Mouse (Mus musculus): Measurements from ENCODE around the gene Rnf157. TPM values are rescaled to one million over a fixed set of nuclear protein-coding genes. Genes with fewer than 3 reads are reported as not detected.

Gene Rnf157
- total and polyA plus RNA-seq, 3 experiments: 8.7 to 39.3 (median 10.9) TPM

DNA sequence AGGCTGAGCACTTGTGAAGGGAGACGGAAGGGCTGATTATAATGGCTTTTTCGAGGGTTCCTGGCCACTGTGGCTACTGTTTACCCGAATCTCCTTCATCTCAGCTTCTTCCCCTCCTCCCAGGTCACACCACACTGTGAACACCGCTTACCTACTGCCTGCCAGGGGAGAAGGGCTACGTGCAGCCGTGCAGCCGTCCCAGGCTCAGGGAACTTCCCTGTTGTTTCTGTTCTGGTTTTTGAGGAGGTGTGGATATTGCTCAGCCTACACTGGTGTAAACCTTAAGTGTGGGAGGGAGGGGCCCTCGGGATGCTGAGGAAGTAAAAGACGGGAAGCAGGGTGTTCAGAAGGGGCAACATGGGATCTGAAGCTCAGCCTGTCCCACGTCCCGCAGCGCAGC lies 75.8 kb downstream of the Rnf157 start (continued):
- TF ChIP-seq KAT2A (IDR thresholded peaks at IDR 0.05; ENCODE audit: insufficient replicate concordance, low read length): no peak
- TF ChIP-seq ZNF384 (IDR thresholded peaks at IDR 0.05; ENCODE audit: low read depth, low read length): no peak
- no peak for TF ChIP-seq CHD2 (IDR thresholded peaks at IDR 0.05; ENCODE audit: low read length)
- TF ChIP-seq MAFK (IDR thresholded peaks at IDR 0.05; ENCODE audit: insufficient replicate concordance, low read length): no peak
- no peak for TF ChIP-seq NRF1 (IDR thresholded peaks at IDR 0.05; ENCODE audit: low read depth, low read length)

- Histone ChIP-seq H3K4me3 (replicated peaks in 1 of 3; ENCODE audit: low read depth in 2 of 3, low read length in 2 of 3, poor library complexity in 1 of 3) (peak overlapping the region in 1 of 3 experiments; percentile 58), H3K27me3 (replicated peaks) (peaks cover 16% of the 10 kb centered on the region), H3K79me2 (replicated peaks; ENCODE audit: control insufficient read depth, extremely low read depth, insufficient read depth, poor library complexity, severe bottlenecking) (no peaks in the 10 kb centered on the region), H3K9ac (ENCODE audit: insufficient read depth, low read depth) (no peak overlapping the region), H3K9me3 (replicated peaks; ENCODE audit: low read length) (no peaks in the 10 kb centered on the region), H3K4me2 (ENCODE audit: insufficient read depth, low read depth, poor library complexity, severe bottlenecking) (no peak overlapping the region; the same call in 1 of the 2 replicates), H3K36me3 (replicated peaks in 1 of 2; ENCODE audit: control insufficient read depth in 1 of 2, insufficient read depth in 1 of 2, low read length in 1 of 2) (peaks cover 7 to 11% of the 10 kb centered on the region in 2 experiments), H3K4me1 (ENCODE audit: control insufficient read depth in 1 of 2, insufficient read depth in 2 of 2) (peaks cover 28 to 75% of the 10 kb centered on the region in 2 experiments), H3K27ac (ENCODE audit: insufficient read depth, low read depth) (no peak overlapping the region)
- in situ Hi-C loops (cut with MboI; ENCODE audit: low pct_ligation_motif_present, low pct_unique_long_range_greater_than_20kb, low sequenced_read_pairs) (no loop called here), dilution Hi-C loops (cut with MboI; ENCODE audit: extremely low pct_ligation_motif_present, extremely low pct_unique_long_range_greater_than_20kb, low sequenced_read_pairs) (no loop called here)
- no peak for DNase-seq (ENCODE audit: extremely low read depth)
- TF ChIP-seq HCFC1 (IDR thresholded peaks at IDR 0.05; ENCODE audit: low read depth, low read length) (no peak), IRF4 (IDR thresholded peaks at IDR 0.05; ENCODE audit: low read depth, low read length) (no peak), RCOR1 (conservative IDR thresholded peaks at IDR 0.05; ENCODE audit: low read depth, low read length) (no peak), MAZ (IDR thresholded peaks at IDR 0.05; ENCODE audit: low read depth, low read length) (no peak), GABPA (IDR thresholded peaks at IDR 0.05; ENCODE audit: insufficient replicate concordance, low read depth, low read length) (no peak), TCF12 (IDR thresholded peaks at IDR 0.05; ENCODE audit: low read depth, low read length) (peak; percentile 44; the same call in 1 of the 2 replicates), CHD1 (IDR thresholded peaks at IDR 0.05; ENCODE audit: low read depth, low read length) (no peak), SIN3A (IDR thresholded peaks at IDR 0.05; ENCODE audit: low read length) (no peak)
Measured at GRCm38 (mm10) chr11:116336393-116336792, 76.4 kb downstream of the Rnf157 start.

DNA sequence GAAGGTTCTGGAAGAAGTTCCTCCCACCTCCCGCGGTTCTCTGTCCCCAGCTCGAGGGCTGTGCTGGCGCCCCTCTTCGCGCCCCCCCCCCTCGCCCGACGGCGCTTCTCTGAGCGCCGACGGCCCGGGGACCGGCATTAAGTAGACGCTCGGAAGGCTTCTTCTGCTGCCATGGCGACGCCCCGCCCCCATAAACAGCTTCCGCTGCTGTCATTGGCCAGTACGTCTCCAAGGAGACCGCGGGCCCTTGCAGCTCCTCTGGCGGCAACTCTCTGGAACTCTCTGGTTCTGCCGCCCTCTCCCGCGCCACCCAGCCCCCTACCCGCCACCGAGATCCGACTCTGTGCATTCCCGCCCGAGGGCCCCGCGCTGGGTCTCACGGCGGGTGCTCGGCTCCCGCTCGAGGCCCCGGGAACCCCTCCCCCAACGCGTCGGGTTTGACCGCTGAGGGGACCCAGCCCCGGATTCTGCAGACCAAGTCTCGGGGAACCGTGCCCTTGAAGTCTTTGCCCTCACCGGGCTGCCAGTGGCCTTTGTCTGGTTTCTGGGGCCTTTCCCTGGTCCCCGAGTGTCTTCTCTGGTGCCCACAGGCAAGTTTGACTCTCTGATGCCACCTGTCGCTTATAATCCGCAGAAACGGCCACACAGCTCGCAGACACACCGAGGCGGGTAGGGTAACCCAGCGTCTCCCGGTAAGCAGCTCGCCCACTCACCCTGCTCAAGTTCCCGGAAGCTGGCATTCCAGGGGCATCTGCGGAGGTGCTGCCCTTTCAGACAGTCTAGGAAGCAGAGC lies 77.4 kb downstream of the Rnf157 start, which contains the start of gene Foxj1:
Foxj1 (minus strand) TSS at position 156 of the 793 bp plus-strand sequence.
- peaks cover 28 to 75% of the 10 kb centered on the region in 2 experiments for H3K4me1 ChIP-seq (ENCODE audit: control insufficient read depth in 1 of 2, insufficient read depth in 2 of 2)
- DNase-seq (ENCODE audit: extremely low read depth): peak; percentile 97
- TF ChIP-seq CHD1 (IDR thresholded peaks at IDR 0.05; ENCODE audit: low read depth, low read length): no peak
- peak; percentile 100 for TF ChIP-seq MXI1 (IDR thresholded peaks at IDR 0.05; ENCODE audit: low read depth, low read length)
- peak; percentile 64 for TF ChIP-seq MEF2A (IDR thresholded peaks at IDR 0.05; ENCODE audit: borderline replicate concordance, low read depth, low read length)
- TF ChIP-seq RAD21 (IDR thresholded peaks at IDR 0.05; ENCODE audit: low read depth, low read length): peak; percentile 56
- peak in 1 of 2 experiments; percentile 77; a peak in 3 of 4 replicates for TF ChIP-seq CTCF (conservative IDR thresholded peaks at IDR 0.05 in 1 of 2, IDR thresholded peaks at IDR 0.05 in 1 of 2; ENCODE audit: low read depth in 2 of 2, low read length in 2 of 2)
- peak; percentile 37 for TF ChIP-seq HCFC1 (IDR thresholded peaks at IDR 0.05; ENCODE audit: low read depth, low read length)
- no peak for TF ChIP-seq KAT2A (IDR thresholded peaks at IDR 0.05; ENCODE audit: insufficient replicate concordance, low read length)
- TF ChIP-seq RCOR1 (conservative IDR thresholded peaks at IDR 0.05; ENCODE audit: low read depth, low read length): no peak
- TF ChIP-seq UBTF (IDR thresholded peaks at IDR 0.05; ENCODE audit: low read depth, low read length): 0 out of 2 replicates have a peak, but pooled peaks have one; percentile 24
- no peak for TF ChIP-seq POLR2A (IDR thresholded peaks at IDR 0.05; ENCODE audit: low read depth, low read length)
- no peak for TF ChIP-seq JUN (IDR thresholded peaks at IDR 0.05; ENCODE audit: insufficient read depth, low read depth, low read length)
- peak; percentile 97 for TF ChIP-seq NELFE (IDR thresholded peaks at IDR 0.05; ENCODE audit: low read depth, low read length)
- no peak for TF ChIP-seq TCF12 (IDR thresholded peaks at IDR 0.05; ENCODE audit: low read depth, low read length)
- TF ChIP-seq SMC3 (IDR thresholded peaks at IDR 0.05; ENCODE audit: low read depth, low read length): peak; percentile 72
- TF ChIP-seq NRF1 (IDR thresholded peaks at IDR 0.05; ENCODE audit: low read depth, low read length): no peak
- peak; percentile 69 for TF ChIP-seq ELF1 (IDR thresholded peaks at IDR 0.05; ENCODE audit: low read depth, low read length)
- peak; percentile 83 for TF ChIP-seq CHD2 (IDR thresholded peaks at IDR 0.05; ENCODE audit: low read length)
- no peak; the same call in 1 of the 2 replicates for TF ChIP-seq POLR2AphosphoS2 (IDR thresholded peaks at IDR 0.05; ENCODE audit: low read depth, low read length)
- TF ChIP-seq IRF4 (IDR thresholded peaks at IDR 0.05; ENCODE audit: low read depth, low read length): peak; percentile 38; the same call in 1 of the 2 replicates
- TF ChIP-seq MAX (IDR thresholded peaks at IDR 0.05; ENCODE audit: low read length): no peak
- TF ChIP-seq SIN3A (IDR thresholded peaks at IDR 0.05; ENCODE audit: low read length): peak; percentile 100
- TF ChIP-seq ZNF384 (IDR thresholded peaks at IDR 0.05; ENCODE audit: low read depth, low read length): no peak
- H3K36me3 ChIP-seq (replicated peaks in 1 of 2; ENCODE audit: control insufficient read depth in 1 of 2, insufficient read depth in 1 of 2, low read length in 1 of 2): peaks cover 7 to 11% of the 10 kb centered on the region in 2 experiments
- H3K4me2 ChIP-seq (ENCODE audit: insufficient read depth, low read depth, poor library complexity, severe bottlenecking): peak within 1 kb of the TSS; percentile 82
- H3K9me3 ChIP-seq (replicated peaks; ENCODE audit: low read length): no peaks in the 10 kb centered on the region
- no peaks in the 10 kb centered on the region for H3K79me2 ChIP-seq (replicated peaks; ENCODE audit: control insufficient read depth, extremely low read depth, insufficient read depth, poor library complexity, severe bottlenecking)
- H3K27me3 ChIP-seq (replicated peaks): peaks cover 16% of the 10 kb centered on the region
- no peak within 1 kb of the TSS for H3K27ac ChIP-seq (ENCODE audit: insufficient read depth, low read depth)
- in situ Hi-C loops (cut with MboI; ENCODE audit: low pct_ligation_motif_present, low pct_unique_long_range_greater_than_20kb, low sequenced_read_pairs) (no loop called here), dilution Hi-C loops (cut with MboI; ENCODE audit: extremely low pct_ligation_motif_present, extremely low pct_unique_long_range_greater_than_20kb, low sequenced_read_pairs) (no loop called here)
- H3K9ac ChIP-seq (ENCODE audit: insufficient read depth, low read depth): peak within 1 kb of the TSS; percentile 29
- peak within 1 kb of the TSS; percentile 41 to 58 (median 51) for H3K4me3 ChIP-seq (replicated peaks in 1 of 3; ENCODE audit: low read depth in 2 of 3, low read length in 2 of 3, poor library complexity in 1 of 3)

All from CH12.LX (cell line).